Mouse (Mus musculus): ENCODE measurements around the gene Foxp1.

Foxp1 gene

GRCm38 (mm10) chr6:99522359-99523108, at the start of gene Foxp1:
Gene Foxp1, minus strand, starts transcription at chr6:99522721.
- DNase-seq = peak; percentile 82 to 88

GRCm38 (mm10) chr6:99572071-99572470, 49.5 kb upstream of the Foxp1 start:
- no peak for DNase-seq

GRCm38 (mm10) chr6:99566921-99567320, 44.4 kb upstream of the Foxp1 start:
- no peak for DNase-seq

- no peak for DNase-seq
These were observed 42.2 kb upstream of the Foxp1 start for GRCm38 (mm10) chr6:99564766-99565165.

- no peak for DNase-seq
These were observed 34.4 kb upstream of the Foxp1 start for GRCm38 (mm10) chr6:99556950-99557349.

GRCm38 (mm10) chr6:99552816-99553215, 30.3 kb upstream of the Foxp1 start:
- no peak for DNase-seq

- no peak for DNase-seq
These were observed 23.9 kb upstream of the Foxp1 start for GRCm38 (mm10) chr6:99546416-99546815.

GRCm38 (mm10) chr6:99545437-99545836, 22.9 kb upstream of the Foxp1 start:
- no peak for DNase-seq

- no peak for DNase-seq
These were observed 18.6 kb upstream of the Foxp1 start for GRCm38 (mm10) chr6:99541105-99541504.

GRCm38 (mm10) chr6:99540653-99541052, 18.1 kb upstream of the Foxp1 start:
- no peak for DNase-seq

- no peak for DNase-seq
These were observed 17.6 kb upstream of the Foxp1 start for GRCm38 (mm10) chr6:99540146-99540545.

- DNase-seq = no peak
These were observed 15.8 kb upstream of the Foxp1 start for GRCm38 (mm10) chr6:99538194-99538941.

- DNase-seq = no peak
These were observed 11.8 kb upstream of the Foxp1 start for GRCm38 (mm10) chr6:99534211-99534745.

- no peak for DNase-seq
These were observed 9.9 kb upstream of the Foxp1 start for GRCm38 (mm10) chr6:99532458-99532857.

- DNase-seq = no peak
These were observed 6.5 kb upstream of the Foxp1 start for GRCm38 (mm10) chr6:99528972-99529371.

- DNase-seq = no peak
These were observed 5.1 kb upstream of the Foxp1 start for GRCm38 (mm10) chr6:99527457-99528105.

- DNase-seq = peak; percentile 57 to 69
These were observed 2.8 kb upstream of the Foxp1 start for GRCm38 (mm10) chr6:99525351-99525750.

GRCm38 (mm10) chr6:99523679-99524370, 1.3 kb upstream of the Foxp1 start:
- no peak for DNase-seq

GRCm38 (mm10) chr6:99523109-99523632, 650 bp upstream of the Foxp1 start:
- peak; percentile 78 to 88 for DNase-seq

GRCm38 (mm10) chr6:99521641-99522358, 721 bp downstream of the Foxp1 start:
- DNase-seq = peak; percentile 65 to 74

- peak; percentile 78 to 86 for DNase-seq
These were observed 1.4 kb downstream of the Foxp1 start for GRCm38 (mm10) chr6:99521038-99521640.

All from kidney, postnatal 4 days (tissue).